24 mouse cellular contexts compared by ENCODE assay signal in the genomic region with DNA sequence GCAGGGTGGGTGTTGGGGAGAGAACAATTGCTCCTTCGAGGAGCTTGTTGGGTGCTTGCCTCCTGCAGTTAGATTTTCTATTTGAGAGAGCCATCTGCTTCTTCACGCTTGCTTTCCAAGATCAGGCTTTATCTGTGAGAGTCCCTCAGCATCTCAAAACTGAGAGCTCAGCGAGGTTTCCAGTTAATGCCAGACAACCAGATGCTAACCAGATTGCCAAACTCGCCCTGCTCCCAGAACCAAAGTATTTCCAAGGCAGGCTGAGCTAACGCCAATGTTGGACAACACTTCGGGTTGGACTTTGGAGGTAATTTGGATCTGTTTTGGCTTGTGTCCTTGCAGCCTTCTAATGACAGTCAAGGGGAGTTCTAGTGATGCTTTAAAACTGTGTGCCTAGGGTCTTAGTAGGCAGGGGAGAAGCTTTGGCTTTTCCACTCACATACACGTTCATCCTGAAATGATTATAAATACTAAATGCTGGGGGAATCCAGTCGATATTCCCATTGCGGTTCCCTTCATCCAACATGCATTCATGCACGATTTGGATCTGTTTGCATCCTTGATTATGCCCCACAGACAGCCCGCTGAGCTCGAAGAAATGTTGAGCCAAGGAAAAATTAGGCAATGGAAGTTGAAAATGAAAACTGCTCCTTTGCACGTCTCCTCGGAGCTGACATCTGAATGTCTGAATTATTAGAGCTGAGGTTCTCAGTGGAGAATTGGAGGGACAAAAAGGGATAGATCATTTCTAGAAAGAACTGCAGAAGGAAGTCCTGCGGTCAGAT.
DNase-seq lines count a peak whose midpoint lies in the region; ATAC-seq and TF ChIP-seq lines count a peak whose summit lies in the region.
"Had no signal": no experiment of that assay in that cellular context is flagged by ENCODE, and none has a peak within 500 bp of the region (broad histone marks: within the 10 kb centered on the region; RNA-seq: fewer than 3 reads in every experiment).

No protein-coding gene starts in this region.

- H3K36me3 ChIP-seq in hindbrain, postnatal 0 days (ENCODE audit: insufficient read depth, low read length) = no peaks in the 10 kb centered on the region
- no peaks in the 10 kb centered on the region for H3K36me3 ChIP-seq in hindbrain, embryonic 12.5 days
- no peaks in the 10 kb centered on the region for H3K36me3 ChIP-seq in midbrain, postnatal 0 days (ENCODE audit: insufficient read depth, low read length)
- H3K36me3 ChIP-seq in midbrain, embryonic 13.5 days = no peaks in the 10 kb centered on the region
- H3K36me3 ChIP-seq: forebrain, embryonic 12.5 days; hindbrain, embryonic 13.5 days had no signal

- H3K9me3 ChIP-seq in hindbrain, postnatal 0 days (ENCODE audit: low read length) = no peaks in the 10 kb centered on the region
- H3K9me3 ChIP-seq in hindbrain, embryonic 12.5 days (replicated peaks) = no peaks in the 10 kb centered on the region
- no peaks in the 10 kb centered on the region for H3K9me3 ChIP-seq in midbrain, postnatal 0 days (ENCODE audit: low read length)
- H3K9me3 ChIP-seq in midbrain, embryonic 13.5 days = no peaks in the 10 kb centered on the region
- H3K9me3 ChIP-seq: forebrain, embryonic 12.5 days; hindbrain, embryonic 13.5 days had no signal

- H3K4me2 ChIP-seq in hindbrain, postnatal 0 days (ENCODE audit: low read depth, low read length) = no peak overlapping the region
- H3K4me2 ChIP-seq in hindbrain, embryonic 12.5 days (replicated peaks) = no peak overlapping the region
- no peak overlapping the region for H3K4me2 ChIP-seq in midbrain, postnatal 0 days (ENCODE audit: low read depth, low read length, poor library complexity, severe bottlenecking)
- no peak overlapping the region for H3K4me2 ChIP-seq in midbrain, embryonic 13.5 days (replicated peaks)
- H3K4me2 ChIP-seq: forebrain, embryonic 12.5 days; heart, embryonic 11.5 days; hindbrain, embryonic 13.5 days had no signal

- peak; percentile 9 to 16 for DNase-seq in cerebellum, postnatal 25 days
- DNase-seq in cerebellum, adult 11 months = no peak
- DNase-seq in hindbrain, postnatal 0 days (ENCODE audit: low spot score) = peak; percentile 31
- peak; percentile 10 for DNase-seq in midbrain, postnatal 0 days (ENCODE audit: low spot score)
- no peak for DNase-seq in spleen, postnatal 14 days (ENCODE audit: low spot score in 2 of 2)
- DNase-seq: adrenal gland, adult 2 months; adrenal gland, postnatal 14 days; cerebellum, adult 2 months; embryo, embryonic 11 days; gastrocnemius, adult 2 months; gastrocnemius, postnatal 14 days; heart, adult 11 months; kidney, adult 18-20 months had no signal

- no peak for TF ChIP-seq CTCF in hindbrain, postnatal 0 days (IDR thresholded peaks at IDR 0.05; ENCODE audit: low read depth)
- no peak for TF ChIP-seq CTCF in midbrain, postnatal 0 days (IDR thresholded peaks at IDR 0.05)

- no peak overlapping the region for H3K4me3 ChIP-seq in hindbrain, postnatal 0 days (ENCODE audit: low read length)
- no peak overlapping the region for H3K4me3 ChIP-seq in hindbrain, embryonic 12.5 days
- no peak overlapping the region for H3K4me3 ChIP-seq in midbrain, postnatal 0 days (ENCODE audit: low read depth, low read length)
- no peak overlapping the region for H3K4me3 ChIP-seq in midbrain, embryonic 13.5 days (replicated peaks)
- H3K4me3 ChIP-seq: erythroblast, embryonic 14.5 days; forebrain, embryonic 12.5 days; gastrocnemius, adult 2 months; hindbrain, embryonic 13.5 days had no signal

- no peaks in the 10 kb centered on the region for H3K27me3 ChIP-seq in hindbrain, postnatal 0 days (ENCODE audit: insufficient read depth, low read length)
- H3K27me3 ChIP-seq in hindbrain, embryonic 12.5 days = no peaks in the 10 kb centered on the region
- H3K27me3 ChIP-seq in midbrain, postnatal 0 days (ENCODE audit: insufficient read depth, low read length) = no peaks in the 10 kb centered on the region
- H3K27me3 ChIP-seq in midbrain, embryonic 13.5 days = no peaks in the 10 kb centered on the region
- H3K27me3 ChIP-seq: forebrain, embryonic 12.5 days; hindbrain, embryonic 13.5 days had no signal

- H3K9ac ChIP-seq in hindbrain, postnatal 0 days (replicated peaks; ENCODE audit: low read length) = no peak overlapping the region
- no peak overlapping the region for H3K9ac ChIP-seq in hindbrain, embryonic 12.5 days
- H3K9ac ChIP-seq in midbrain, postnatal 0 days (replicated peaks; ENCODE audit: low read length, poor library complexity, severe bottlenecking) = no peak overlapping the region
- H3K9ac ChIP-seq in midbrain, embryonic 13.5 days (replicated peaks) = no peak overlapping the region
- H3K9ac ChIP-seq: forebrain, embryonic 12.5 days; hindbrain, embryonic 13.5 days had no signal

- H3K4me1 ChIP-seq in hindbrain, postnatal 0 days (ENCODE audit: insufficient read depth, low read length) = no peaks in the 10 kb centered on the region
- H3K4me1 ChIP-seq in hindbrain, embryonic 12.5 days = no peaks in the 10 kb centered on the region
- no peaks in the 10 kb centered on the region for H3K4me1 ChIP-seq in midbrain, postnatal 0 days (ENCODE audit: insufficient read depth, low read length)
- 0 out of 2 replicates have a peak, but pooled peaks cover 2% of the 10 kb centered on the region for H3K4me1 ChIP-seq in midbrain, embryonic 13.5 days (replicated peaks)
- H3K4me1 ChIP-seq: hindbrain, embryonic 13.5 days had no signal

- H3K27ac ChIP-seq in hindbrain, postnatal 0 days = peak overlapping the region; percentile 36; the same call in 1 of the 2 replicates
- no peak overlapping the region for H3K27ac ChIP-seq in hindbrain, embryonic 12.5 days
- no peak overlapping the region for H3K27ac ChIP-seq in midbrain, postnatal 0 days (ENCODE audit: low read depth, low read length)
- H3K27ac ChIP-seq in midbrain, embryonic 13.5 days = no peak overlapping the region
- H3K27ac ChIP-seq: forebrain, embryonic 12.5 days; gastrocnemius, adult 2 months; hindbrain, embryonic 13.5 days had no signal

- ATAC-seq in hindbrain, postnatal 0 days = no peak
- no peak for ATAC-seq in hindbrain, embryonic 12.5 days (ENCODE audit: low FRiP score)
- no peak for ATAC-seq in midbrain, postnatal 0 days (ENCODE audit: low FRiP score)
- no peak for ATAC-seq in midbrain, embryonic 13.5 days
- ATAC-seq: CD4-positive, CD25-positive, alpha-beta regulatory T cell, adult 4 months; forebrain, embryonic 16.5 days; hindbrain, embryonic 16.5 days; inflammation-experienced regulatory T-cells, adult 6 months; intestine, embryonic 16.5 days had no signal

- WGBS in hindbrain, postnatal 0 days = 52% methylated on average over 15 of the region's 15 CpGs
- WGBS in hindbrain, embryonic 12.5 days = 80% methylated on average over 15 of the region's 15 CpGs
- 75% methylated on average over 15 of the region's 15 CpGs for WGBS in midbrain, postnatal 0 days
- 84% methylated on average over 15 of the region's 15 CpGs for WGBS in midbrain, embryonic 13.5 days

Comparison
In these comparisons a context has a peak if more than half of its experiments do, and no peak if none do; other contexts are left out.
1. DNase-seq: peak in cerebellum, postnatal 25 days (2 of 2), hindbrain, postnatal 0 days (single experiment) and midbrain, postnatal 0 days (single experiment); none in cerebellum, adult 11 months (single experiment) and spleen, postnatal 14 days (0 of 2).